Mouse (Mus musculus) liver, embryonic 11.5 days (tissue): Measurements from ENCODE around the gene Unc93b1. TPM values are rescaled to one million over a fixed set of nuclear protein-coding genes. Genes with fewer than 3 reads are reported as not detected.
A peak's percentile ranks its signal among the peaks of the same experiment; 100 is the strongest.

ENCODE experiments used
- ATAC-seq: fragments of 200-750 bp; cut with Nextera tagmentation; replicated peaks from 2 replicates; pipeline ENCODE4 v1.8.0; 2017; ENCODE audit warnings: moderate number of reproducible peaks, mild to moderate bottlenecking, moderate TSS enrichment, moderate library complexity; ENCODE audit not compliant: low FRiP score
- DNase-seq: peaks from one replicate; pipeline ENCODE4 v3.0.0-alpha.2; 2017; ENCODE audit warnings: low spot score
- H3K27ac ChIP-seq: fragments of 300-500 bp; sonication (generic); 2 replicates; pipeline ENCODE4 v1.5.1; 2014; ENCODE audit warnings: mild to moderate bottlenecking, low read depth, low read length, control low read depth
- H3K27me3 ChIP-seq: fragments of 300-500 bp; sonication (generic); replicated peaks from 2 replicates; pipeline ENCODE4 v1.6.1; 2014; ENCODE audit warnings: low read length, mixed read lengths; ENCODE audit not compliant: control insufficient read depth, insufficient read depth
- H3K36me3 ChIP-seq: fragments of 300-500 bp; sonication (generic); 2 replicates; pipeline ENCODE4 v1.6.1; 2014; ENCODE audit warnings: mild to moderate bottlenecking, low read length, moderate library complexity, mixed read lengths; ENCODE audit not compliant: control insufficient read depth, insufficient read depth
- H3K4me1 ChIP-seq: fragments of 300-500 bp; sonication (generic); replicated peaks from 2 replicates; pipeline ENCODE4 v1.6.1; 2014; ENCODE audit warnings: low read length, mixed read lengths; ENCODE audit not compliant: control insufficient read depth, insufficient read depth
- H3K4me2 ChIP-seq: fragments of 300-500 bp; sonication (generic); 2 replicates; pipeline ENCODE4 v1.6.1; 2014; ENCODE audit warnings: mild to moderate bottlenecking, control low read depth, moderate library complexity
- H3K4me3 ChIP-seq: fragments of 300-500 bp; sonication (generic); 2 replicates; pipeline ENCODE4 v1.5.1; 2014; ENCODE audit warnings: low read depth, low read length, control low read depth
- H3K9ac ChIP-seq: fragments of 300-500 bp; sonication (generic); 2 replicates; pipeline ENCODE4 v1.6.1; 2014; ENCODE audit warnings: low read depth, low read length, control low read depth
- H3K9me3 ChIP-seq: fragments of 300-500 bp; sonication (generic); 2 replicates; pipeline ENCODE4 v1.6.1; 2016; ENCODE audit warnings: low read length, inconsistent platforms, mixed read lengths; ENCODE audit not compliant: control insufficient read depth
- WGBS: fragments of 180-500 bp; shearing (Covaris S2); extraction: QIAGEN DNeasy Blood & Tissue Kit; methylation state at CpG from one replicate; pipeline ENCODE4 v1.1.7; 2014; 5-methylcytosine and 5-hydroxymethylcytosine counted together
- polyA plus RNA-seq: library from polyadenylated mRNA; unstranded; fragments of >200 nt; fragmentation: Nextera tagmentation; extraction: Ambion mirVana; gene quantifications from 2 replicates; pipeline ENCODE4 v1.2.1, GENCODE M21; 2014

The Unc93b1 gene
- polyA plus RNA-seq = 14.2 and 16.0 TPM in 2 replicates

GRCm38 (mm10) chr19:3935032-3935895 lies at the start of gene Unc93b1:
Gene Unc93b1 (plus strand): TSS chr19:3935186.
- peak within 1 kb of the TSS; percentile 94 for H3K4me2 ChIP-seq
- H3K9me3 ChIP-seq = no peaks in the 10 kb centered on the region
- H3K9ac ChIP-seq = peak within 1 kb of the TSS; percentile 65
- DNase-seq (peak; percentile 70), ATAC-seq (peak; percentile 85)
- no peaks in the 10 kb centered on the region for H3K36me3 ChIP-seq
- H3K27me3 ChIP-seq = no peaks in the 10 kb centered on the region
- H3K4me1 ChIP-seq = peaks cover 15% of the 10 kb centered on the region
- H3K4me3 ChIP-seq = peak within 1 kb of the TSS; percentile 60
- 0 out of 2 replicates have a peak within 1 kb of the TSS, but pooled peaks have one; percentile 13 for H3K27ac ChIP-seq
- WGBS = 4% methylated on average over 41 of the region's 42 CpGs

- no peak for DNase-seq
- H3K4me2 ChIP-seq = no peak overlapping the region
- H3K4me3 ChIP-seq = no peak overlapping the region
- 84% methylated on average over 5 of the region's 5 CpGs for WGBS
- H3K36me3 ChIP-seq = peaks cover 15% of the 10 kb centered on the region
- ATAC-seq = no peak
- H3K4me1 ChIP-seq = no peaks in the 10 kb centered on the region
- no peak overlapping the region for H3K27ac ChIP-seq
- no peaks in the 10 kb centered on the region for H3K27me3 ChIP-seq
- no peaks in the 10 kb centered on the region for H3K9me3 ChIP-seq
- no peak overlapping the region for H3K9ac ChIP-seq
Observed at GRCm38 (mm10) chr19:3889096-3889495, 45.9 kb upstream of the Unc93b1 start.

- H3K27ac ChIP-seq = no peak overlapping the region
- H3K4me2 ChIP-seq = no peak overlapping the region
- H3K27me3 ChIP-seq = no peaks in the 10 kb centered on the region
- DNase-seq (no peak), ATAC-seq (no peak)
- no peak overlapping the region for H3K9ac ChIP-seq
- H3K4me3 ChIP-seq = no peak overlapping the region
- no peaks in the 10 kb centered on the region for H3K4me1 ChIP-seq
- WGBS = 87% methylated on average over 8 of the region's 8 CpGs
- H3K36me3 ChIP-seq = peaks cover 16% of the 10 kb centered on the region
- no peaks in the 10 kb centered on the region for H3K9me3 ChIP-seq
Observed at GRCm38 (mm10) chr19:3890181-3890580, 44.8 kb upstream of the Unc93b1 start.

- Histone ChIP-seq H3K4me3 (no peak overlapping the region), H3K27ac (no peak overlapping the region), H3K4me2 (no peak overlapping the region), H3K9ac (no peak overlapping the region), H3K4me1 (no peaks in the 10 kb centered on the region), H3K9me3 (no peaks in the 10 kb centered on the region), H3K36me3 (peaks cover 19% of the 10 kb centered on the region), H3K27me3 (no peaks in the 10 kb centered on the region)
- ATAC-seq (no peak), DNase-seq (no peak)
- WGBS = 88% methylated on average over 4 of the region's 4 CpGs
Observed at GRCm38 (mm10) chr19:3893545-3894116, 41.4 kb upstream of the Unc93b1 start.

- Histone ChIP-seq H3K9ac (no peak overlapping the region), H3K4me3 (no peak overlapping the region), H3K36me3 (peaks cover 21% of the 10 kb centered on the region), H3K9me3 (no peaks in the 10 kb centered on the region), H3K27ac (no peak overlapping the region), H3K4me1 (no peaks in the 10 kb centered on the region), H3K4me2 (no peak overlapping the region), H3K27me3 (no peaks in the 10 kb centered on the region)
- no peak for ATAC-seq
- no peak for DNase-seq
- WGBS = 88% methylated on average over 2 of the region's 2 CpGs
Observed at GRCm38 (mm10) chr19:3894294-3894693, 40.7 kb upstream of the Unc93b1 start.

- H3K4me3 ChIP-seq = no peak overlapping the region
- H3K27me3 ChIP-seq = no peaks in the 10 kb centered on the region
- no peak overlapping the region for H3K9ac ChIP-seq
- DNase-seq = no peak
- ATAC-seq = peak; percentile 58
- no peak overlapping the region for H3K4me2 ChIP-seq
- 54% methylated on average over 3 of the region's 3 CpGs for WGBS
- H3K9me3 ChIP-seq = no peaks in the 10 kb centered on the region
- no peaks in the 10 kb centered on the region for H3K4me1 ChIP-seq
- no peak overlapping the region for H3K27ac ChIP-seq
- H3K36me3 ChIP-seq = peaks cover 21% of the 10 kb centered on the region
Observed at GRCm38 (mm10) chr19:3895171-3895631, 39.8 kb upstream of the Unc93b1 start.

- DNase-seq (no peak), ATAC-seq (no peak)
- WGBS = 90% methylated on average over 10 of the region's 10 CpGs
- Histone ChIP-seq H3K4me3 (no peak overlapping the region), H3K36me3 (peaks cover 21% of the 10 kb centered on the region), H3K27ac (no peak overlapping the region), H3K4me2 (no peak overlapping the region), H3K4me1 (no peaks in the 10 kb centered on the region), H3K9ac (no peak overlapping the region), H3K27me3 (no peaks in the 10 kb centered on the region), H3K9me3 (no peaks in the 10 kb centered on the region)
Observed at GRCm38 (mm10) chr19:3896208-3896607, 38.8 kb upstream of the Unc93b1 start.

GRCm38 (mm10) chr19:3897557-3897956 lies 37.4 kb upstream of the Unc93b1 start:
- DNase-seq = no peak
- H3K4me1 ChIP-seq = no peaks in the 10 kb centered on the region
- no peak overlapping the region for H3K9ac ChIP-seq
- 92% methylated on average over 5 of the region's 5 CpGs for WGBS
- H3K27me3 ChIP-seq = no peaks in the 10 kb centered on the region
- no peak overlapping the region for H3K4me3 ChIP-seq
- H3K27ac ChIP-seq = no peak overlapping the region
- H3K36me3 ChIP-seq = peaks cover 22% of the 10 kb centered on the region
- ATAC-seq = no peak
- no peaks in the 10 kb centered on the region for H3K9me3 ChIP-seq
- no peak overlapping the region for H3K4me2 ChIP-seq
